Mouse (Mus musculus) liver, adult (tissue): Measurements from ENCODE around the gene Slc39a11.

Experiments
- GATA4 ChIP-seq: IDR thresholded peaks from 2 replicates; pipeline ENCODE4 v1.6.1; 2014; ENCODE audit warnings: mild to moderate bottlenecking, low read length; ENCODE audit not compliant: insufficient replicate concordance

The Slc39a11 gene

GRCm38 (mm10) chr11:113263971-113264370, 385.9 kb downstream of the Slc39a11 start:
- no peak for TF ChIP-seq GATA4

- TF ChIP-seq GATA4 = no peak
These were observed 387.8 kb downstream of the Slc39a11 start for GRCm38 (mm10) chr11:113262062-113262461.

GRCm38 (mm10) chr11:113261421-113261820, 388.5 kb downstream of the Slc39a11 start:
- TF ChIP-seq GATA4 = no peak

GRCm38 (mm10) chr11:113259712-113260382, 390.0 kb downstream of the Slc39a11 start:
- no peak for TF ChIP-seq GATA4

- TF ChIP-seq GATA4 = no peak
These were observed 391.9 kb downstream of the Slc39a11 start for GRCm38 (mm10) chr11:113258016-113258415.

DNA sequence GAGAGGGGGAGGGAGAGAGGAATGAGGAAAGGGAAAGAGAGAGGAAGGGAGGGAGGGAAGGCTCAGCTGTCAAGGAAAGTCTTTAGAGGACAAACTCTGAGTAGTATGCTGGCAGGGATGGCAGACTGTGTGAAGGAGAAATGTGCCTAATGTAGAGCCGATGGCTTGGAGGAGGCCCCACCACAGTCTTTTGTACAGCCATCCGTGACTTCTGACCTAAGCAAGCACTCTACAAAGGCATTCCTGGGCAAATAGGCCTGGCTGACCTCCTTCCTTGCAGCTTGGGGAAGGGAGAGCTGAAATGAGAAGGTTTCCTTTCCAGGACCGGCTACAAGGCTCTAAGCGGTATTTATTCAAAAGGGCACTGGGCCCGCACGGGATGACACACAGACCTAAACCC, 395.2 kb downstream of the Slc39a11 start:
- TF ChIP-seq GATA4 = no peak

GRCm38 (mm10) chr11:113253169-113253568, 396.7 kb downstream of the Slc39a11 start:
- no peak for TF ChIP-seq GATA4

GRCm38 (mm10) chr11:113251172-113251571, 398.7 kb downstream of the Slc39a11 start:
- no peak for TF ChIP-seq GATA4

GRCm38 (mm10) chr11:113246475-113246874, 403.4 kb downstream of the Slc39a11 start:
- no peak for TF ChIP-seq GATA4

GRCm38 (mm10) chr11:113245666-113246065, 404.2 kb downstream of the Slc39a11 start:
- TF ChIP-seq GATA4 = no peak

GRCm38 (mm10) chr11:113234432-113234831, 415.4 kb downstream of the Slc39a11 start:
- no peak for TF ChIP-seq GATA4

- TF ChIP-seq GATA4 = no peak
These were observed 417.8 kb downstream of the Slc39a11 start for GRCm38 (mm10) chr11:113232049-113232448.

GRCm38 (mm10) chr11:113230410-113231132, 419.3 kb downstream of the Slc39a11 start:
- no peak for TF ChIP-seq GATA4

- no peak for TF ChIP-seq GATA4
These were observed 424.1 kb downstream of the Slc39a11 start for GRCm38 (mm10) chr11:113225748-113226147.

DNA sequence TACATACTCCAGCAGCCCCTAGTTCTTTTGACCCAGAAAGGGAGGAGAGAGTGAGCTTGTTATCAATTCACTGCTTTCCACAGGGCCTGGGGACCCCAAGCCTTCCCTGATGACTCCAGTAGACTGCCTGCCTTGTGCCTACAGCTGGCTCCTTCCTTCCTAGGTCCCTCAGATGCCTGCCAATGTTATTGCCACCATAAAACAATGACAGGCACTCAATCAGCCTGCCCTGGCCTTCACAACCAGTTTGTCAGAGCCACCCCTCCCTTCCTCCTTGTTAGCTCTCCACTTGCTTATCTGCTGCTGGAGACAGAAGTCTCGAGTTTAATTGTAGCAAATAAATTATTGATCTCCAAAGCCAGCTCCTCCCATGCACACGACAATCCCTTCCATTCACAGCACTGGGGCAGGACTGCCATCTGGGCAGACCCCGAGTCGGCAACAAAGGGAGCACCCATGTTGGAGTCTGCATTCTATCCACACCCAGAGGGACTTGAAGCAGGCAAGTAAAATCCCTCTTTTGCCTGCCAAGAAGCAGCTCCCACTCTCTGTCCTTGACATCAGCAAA, 426.0 kb downstream of the Slc39a11 start:
- no peak for TF ChIP-seq GATA4

DNA sequence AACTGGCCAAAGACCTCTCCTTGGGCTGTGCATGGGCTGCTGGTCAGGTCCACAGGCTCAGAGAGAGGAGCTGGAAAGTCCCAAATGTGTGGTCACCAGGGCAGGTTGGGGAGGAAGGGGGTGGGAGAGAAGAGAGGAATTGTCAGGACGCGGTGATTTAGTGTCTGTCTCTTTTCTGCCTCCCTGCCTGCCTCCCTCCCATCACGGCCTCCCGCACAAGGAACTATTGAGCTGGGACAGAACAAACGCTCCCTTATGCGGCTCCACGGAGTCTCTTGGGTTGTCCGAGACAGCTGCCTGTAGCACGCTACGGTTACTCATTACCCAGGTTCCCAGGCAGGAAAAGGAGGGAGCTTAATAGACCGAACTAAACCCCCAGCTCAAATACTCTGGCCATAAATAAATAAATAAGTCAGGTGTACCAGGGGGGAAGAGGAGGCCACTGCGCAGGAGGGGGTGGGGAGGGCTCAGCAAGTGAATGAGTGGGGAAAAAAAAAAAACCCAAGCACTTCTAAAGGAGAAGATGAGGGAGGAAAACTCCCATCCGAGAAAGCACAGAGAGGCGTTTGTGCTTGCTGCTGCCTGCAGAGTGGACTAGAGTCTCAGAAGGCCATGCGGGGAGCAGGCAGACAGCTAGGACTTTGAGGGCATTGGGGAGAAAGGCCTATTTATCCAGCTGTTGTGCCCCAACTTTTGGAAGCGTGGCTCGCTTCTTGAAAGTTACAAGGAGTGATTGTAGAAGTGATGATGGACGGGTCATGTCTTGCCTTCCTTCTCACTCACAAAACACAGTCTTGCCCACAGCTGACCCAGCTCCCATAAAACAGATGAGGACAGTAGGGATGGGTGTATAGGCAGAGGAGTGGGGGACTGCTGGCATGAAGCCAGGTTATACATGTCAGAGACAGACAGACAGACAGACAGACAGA, 428.3 kb downstream of the Slc39a11 start:
- no peak for TF ChIP-seq GATA4

GRCm38 (mm10) chr11:113220649-113221048, 429.2 kb downstream of the Slc39a11 start:
- TF ChIP-seq GATA4 = no peak
